Mouse (Mus musculus): ENCODE results near the gene Ighmbp2.

GRCm38 (mm10) chr19:3297034-3297433 lies 14.2 kb upstream of the Ighmbp2 start:
- TF ChIP-seq GATA1 (IDR thresholded peaks at IDR 0.05; ENCODE audit: borderline replicate concordance, low read length) = no peak
- TF ChIP-seq FLI1 (IDR thresholded peaks at IDR 0.05; ENCODE audit: low read length) = no peak
